Mouse (Mus musculus) thymus, adult 2 months (tissue): ENCODE measurements around the gene Dnttip2.

ENCODE experiments used
- CTCF ChIP-seq: fragments of 200-500 bp; IDR thresholded peaks from 2 replicates; pipeline ENCODE4 v1.5.1; 2012; ENCODE audit warnings: mild to moderate bottlenecking, control low read depth, low read length, moderate library complexity, borderline replicate concordance; ENCODE audit not compliant: control insufficient read depth, poor library complexity, insufficient read depth; ENCODE audit errors: extremely low read depth
- POLR2A ChIP-seq: fragments of 200-500 bp; IDR thresholded peaks from 2 replicates; pipeline ENCODE4 v1.6.1; 2012; ENCODE audit warnings: mild to moderate bottlenecking, low read length, control low read depth, moderate library complexity; ENCODE audit not compliant: control insufficient read depth, poor library complexity, insufficient read depth; ENCODE audit errors: extremely low read depth

DNA sequence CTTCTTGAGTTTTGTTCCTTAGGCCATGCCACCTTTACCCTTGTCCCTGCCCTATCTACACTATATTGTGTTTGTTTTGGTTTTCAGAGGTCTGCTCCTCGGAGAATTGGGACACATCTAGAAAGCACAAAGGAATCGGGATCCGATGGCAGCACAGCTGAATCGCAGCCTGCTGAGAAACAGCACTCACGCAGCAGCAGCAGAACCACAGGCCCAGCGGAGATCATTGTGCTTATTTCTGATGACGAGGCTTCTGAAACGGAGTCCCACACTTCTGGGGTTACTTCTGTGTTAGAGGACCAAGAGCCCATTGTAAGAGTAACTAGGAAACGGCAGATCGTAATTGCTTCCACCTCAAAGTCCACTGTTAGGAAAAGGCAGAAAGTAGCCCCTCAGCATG lies 923 bp downstream of the Dnttip2 start:
- TF ChIP-seq CTCF (no peak), POLR2A (no peak)
